18 mouse cellular contexts compared by ENCODE assay signal in the genomic region with DNA sequence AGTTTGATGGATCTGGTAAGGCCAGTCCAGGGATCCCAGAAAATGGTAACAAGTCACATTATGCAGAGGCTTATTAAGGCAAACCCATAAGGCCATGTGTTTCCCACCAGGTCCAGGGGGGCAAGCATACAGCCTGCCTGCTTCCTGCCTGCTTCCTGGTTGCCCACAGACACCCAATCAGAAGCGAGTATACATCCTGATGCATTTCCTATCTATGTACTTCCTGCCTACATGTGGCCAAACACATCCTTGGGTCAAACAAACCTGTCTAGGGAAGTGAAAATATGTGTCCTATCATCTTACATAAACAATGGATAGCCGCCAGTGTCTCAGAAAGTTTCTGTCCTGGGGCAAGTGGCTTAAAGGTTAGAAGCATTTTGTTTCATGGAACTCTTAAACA. TPM values are rescaled to one million over a fixed set of nuclear protein-coding genes. Genes with fewer than 3 reads are reported as not detected.
"Had no signal": no experiment of that assay in that cellular context is flagged by ENCODE, and none has a peak within 500 bp of the region (broad histone marks: within the 10 kb centered on the region; RNA-seq: fewer than 3 reads in every experiment).

No protein-coding gene starts in this region.

- DNase-seq: kidney, adult 8-10 months; kidney, postnatal 25 days; lung, postnatal 36 days; thymus, adult 18-20 months; thymus, postnatal 14 days had no signal

- H3K27me3 ChIP-seq: intestine, embryonic 15.5 days; limb, embryonic 15.5 days; liver, embryonic 12.5 days; lung, embryonic 15.5 days; midbrain, embryonic 13.5 days; neural tube, embryonic 15.5 days had no signal

- H3K9me3 ChIP-seq: intestine, embryonic 15.5 days; limb, embryonic 15.5 days; liver, embryonic 12.5 days; lung, embryonic 15.5 days; midbrain, embryonic 13.5 days; neural tube, embryonic 15.5 days had no signal

- H3K4me3 ChIP-seq: intestine, embryonic 15.5 days; limb, embryonic 15.5 days; liver, embryonic 12.5 days; lung, embryonic 15.5 days; midbrain, embryonic 13.5 days; myocyte; neural tube, embryonic 15.5 days had no signal

- H3K4me1 ChIP-seq: intestine, embryonic 15.5 days; limb, embryonic 15.5 days; lung, embryonic 15.5 days; midbrain, embryonic 13.5 days; neural tube, embryonic 15.5 days had no signal

- H3K27ac ChIP-seq: intestine, embryonic 15.5 days; limb, embryonic 15.5 days; liver, embryonic 12.5 days; lung, embryonic 15.5 days; midbrain, embryonic 13.5 days; neural tube, embryonic 15.5 days; stomach, postnatal 0 days had no signal

- H3K9ac ChIP-seq: intestine, embryonic 15.5 days; limb, embryonic 15.5 days; liver, embryonic 12.5 days; lung, embryonic 15.5 days; midbrain, embryonic 13.5 days; neural tube, embryonic 15.5 days had no signal

- H3K36me3 ChIP-seq: intestine, embryonic 15.5 days; limb, embryonic 15.5 days; liver, embryonic 12.5 days; lung, embryonic 15.5 days; midbrain, embryonic 13.5 days; neural tube, embryonic 15.5 days had no signal

- H3K4me2 ChIP-seq: intestine, embryonic 15.5 days; limb, embryonic 15.5 days; liver, embryonic 12.5 days; lung, embryonic 15.5 days; midbrain, embryonic 13.5 days; neural tube, embryonic 15.5 days had no signal

- ATAC-seq: intestine, embryonic 15.5 days; liver, embryonic 12.5 days; midbrain, embryonic 13.5 days had no signal

RNA-seq across cellular contexts. Expression of gene Sult6b1, which starts 3.6 kb away (rescaled TPM):
- total RNA-seq: layer of hippocampus, postnatal 25 days; left cerebral cortex, postnatal 25 days; midbrain, postnatal 0 days had no signal
- polyA plus RNA-seq: kidney, embryonic 16.5 days; limb, embryonic 15.5 days; liver, embryonic 12.5 days; liver, embryonic 16.5 days; midbrain, postnatal 0 days had no signal
